Mouse (Mus musculus): Measurements from ENCODE around the gene Sirt1.
A peak's percentile ranks its signal among the peaks of the same experiment; 100 is the strongest.

Sirt1 gene

GRCm38 (mm10) chr10:63336901-63337300 lies 44.6 kb downstream of the Sirt1 start:
- no peak for DNase-seq (ENCODE audit: extremely low spot score)

DNA sequence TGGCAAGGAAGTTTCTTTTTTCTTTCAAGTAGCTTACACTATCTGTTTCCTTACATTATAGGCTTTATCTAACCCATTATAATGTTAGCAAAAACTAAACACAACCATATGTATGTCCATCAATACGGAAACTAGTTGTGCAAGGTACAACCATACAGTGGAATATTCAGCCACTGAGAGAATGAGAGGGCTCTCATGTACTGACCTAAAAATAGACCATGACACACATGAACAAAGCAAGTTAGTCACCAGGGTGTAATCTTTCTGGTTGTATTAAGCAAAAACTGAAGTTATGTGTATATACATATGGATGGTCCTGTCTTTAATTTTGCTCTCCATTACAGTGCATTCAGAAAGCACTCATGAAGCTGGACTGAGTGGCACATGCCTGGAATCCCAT lies 54.4 kb downstream of the Sirt1 start:
- no peak for DNase-seq (ENCODE audit: extremely low spot score)

DNA sequence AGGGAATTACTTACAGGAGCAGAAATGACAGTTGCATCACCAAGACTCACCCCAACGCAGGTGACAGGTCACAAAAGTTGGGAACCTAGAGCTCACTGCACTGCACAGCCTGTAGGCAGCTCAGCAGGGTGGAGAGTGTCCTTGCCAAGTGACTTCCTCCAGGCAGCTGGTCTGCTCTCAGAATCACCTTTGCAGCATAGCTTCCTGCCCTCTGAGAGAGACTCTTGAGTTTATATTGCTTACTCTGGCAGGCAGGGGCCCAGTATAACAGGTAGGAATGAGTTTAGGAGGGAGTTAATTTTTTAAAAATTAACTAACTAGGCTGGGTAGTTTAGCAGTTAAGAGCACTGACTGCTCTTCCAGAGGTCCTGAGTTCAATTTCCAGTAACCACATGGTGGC lies 67.8 kb downstream of the Sirt1 start:
- no peak for DNase-seq (ENCODE audit: extremely low spot score)

DNA sequence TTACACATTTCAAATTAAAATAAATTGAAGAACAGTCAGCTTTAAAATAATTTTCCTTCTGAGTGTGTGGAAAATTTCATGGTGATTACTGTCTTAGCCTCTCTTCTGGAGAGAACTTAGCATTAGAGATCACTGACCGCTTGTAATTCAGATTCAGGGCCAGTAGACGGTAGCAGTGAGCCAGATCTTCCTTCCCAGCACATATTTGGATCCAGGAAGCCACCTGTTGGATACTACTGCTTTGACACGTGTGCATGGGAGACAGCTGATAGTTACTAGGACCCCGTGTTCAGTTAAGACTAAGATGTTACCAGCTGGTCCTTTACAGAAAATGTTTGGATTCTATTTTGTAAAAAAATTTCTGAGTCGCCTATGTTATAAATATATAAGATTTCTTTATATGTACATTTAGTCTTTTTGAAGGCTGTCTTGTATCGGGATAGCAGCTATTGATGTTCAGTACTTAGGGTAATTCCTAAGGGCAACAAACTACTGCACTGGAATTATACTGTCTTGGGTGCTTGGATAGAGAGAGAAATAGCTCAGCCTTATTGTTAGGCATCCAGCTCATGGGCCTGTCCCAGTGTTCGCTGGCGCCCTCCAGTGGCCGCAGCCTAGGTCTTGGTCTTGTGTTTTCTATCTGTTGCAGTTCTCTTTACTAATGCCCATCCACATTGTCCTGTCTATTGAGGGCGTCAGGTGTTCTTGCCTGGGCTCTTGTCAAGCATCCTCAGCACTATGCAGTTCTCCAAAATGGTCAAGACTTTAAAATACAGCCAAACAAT lies 72.7 kb downstream of the Sirt1 start:
- peak; percentile 74 for DNase-seq (ENCODE audit: extremely low spot score)

GRCm38 (mm10) chr10:63302356-63302755 lies 79.1 kb downstream of the Sirt1 start:
- no peak for DNase-seq (ENCODE audit: extremely low spot score)

DNA sequence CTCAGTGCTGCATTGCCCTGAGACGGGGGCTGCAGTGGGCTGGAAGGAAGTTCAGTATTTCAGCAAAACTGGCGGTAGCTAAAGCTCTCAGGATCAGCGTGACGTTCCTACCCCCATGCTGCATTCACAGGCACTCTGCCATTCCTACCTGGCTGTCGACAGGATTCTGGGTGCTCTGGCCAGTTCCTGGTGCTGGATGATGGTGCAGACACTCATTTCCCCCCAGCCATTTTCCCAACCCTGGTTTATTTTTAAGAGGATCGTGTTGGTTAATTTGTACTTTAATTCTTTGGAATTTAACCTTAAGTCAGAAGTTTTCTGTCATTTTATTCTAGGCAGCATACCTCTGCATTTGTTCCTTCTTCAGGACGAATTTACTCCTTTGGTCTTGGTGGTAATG lies 98.7 kb downstream of the Sirt1 start:
- no peak for DNase-seq (ENCODE audit: extremely low spot score)

DNA sequence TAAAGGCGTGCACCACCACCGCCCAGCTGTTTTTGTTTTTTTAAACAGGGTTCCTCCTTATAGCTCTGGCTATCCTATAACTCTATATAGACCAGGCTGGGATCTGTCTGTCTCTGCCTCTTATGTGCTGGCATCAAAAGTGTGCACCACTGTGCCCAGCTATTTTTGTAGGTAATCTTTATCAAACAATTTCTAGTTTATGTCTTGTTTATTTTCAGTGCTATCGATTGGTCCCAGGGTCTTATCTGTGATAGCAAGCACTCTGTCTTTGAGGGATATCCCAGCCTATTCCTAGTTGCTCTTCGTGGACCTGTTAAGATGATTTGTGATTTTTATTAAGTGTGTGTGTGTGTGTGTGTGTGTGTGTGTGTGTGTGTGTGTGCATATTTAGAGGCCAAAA lies 99.1 kb downstream of the Sirt1 start:
- no peak for DNase-seq (ENCODE audit: extremely low spot score)

- no peak for DNase-seq (ENCODE audit: extremely low spot score)
These were observed 101.7 kb downstream of the Sirt1 start for GRCm38 (mm10) chr10:63279851-63280250.

DNA sequence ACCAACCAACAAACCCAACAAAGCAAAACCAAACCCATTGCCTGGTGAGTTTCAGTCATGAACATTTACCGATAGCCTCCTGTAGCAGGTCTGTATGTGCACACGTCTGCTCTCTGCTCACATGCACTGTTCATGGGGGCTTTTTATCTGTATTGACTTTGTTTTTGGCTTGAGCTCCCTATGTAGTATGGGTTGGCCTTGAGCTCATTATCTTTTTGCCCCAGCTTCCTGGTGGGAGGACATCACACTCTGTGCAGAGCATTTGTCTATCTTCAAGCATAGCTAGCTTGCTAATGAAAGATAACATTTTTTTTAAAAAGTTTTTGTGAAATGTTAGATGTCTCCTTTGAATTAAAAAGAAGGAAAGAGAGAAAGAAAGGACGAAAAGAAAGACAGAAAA lies 104.5 kb downstream of the Sirt1 start:
- DNase-seq (ENCODE audit: extremely low spot score) = no peak

DNA sequence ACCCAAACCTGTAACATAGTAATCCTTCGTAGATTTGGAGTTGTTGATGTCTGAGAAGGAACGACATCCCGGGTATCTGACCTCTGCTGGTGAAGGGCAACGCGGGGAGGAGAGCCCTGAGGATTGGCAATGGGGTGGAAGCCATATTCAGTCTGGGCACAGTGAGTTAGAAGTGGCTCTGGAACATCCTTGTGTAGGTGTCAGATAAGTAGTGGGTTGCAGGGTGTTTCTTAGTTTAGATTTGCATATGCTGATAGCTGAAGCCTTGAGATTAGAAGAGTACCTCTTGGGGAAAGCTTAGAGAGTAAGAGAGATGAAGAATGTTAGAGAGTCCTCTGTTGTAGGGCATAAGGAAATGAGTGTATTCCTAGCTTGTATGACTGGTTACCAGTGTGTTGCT lies 108.6 kb downstream of the Sirt1 start:
- DNase-seq (ENCODE audit: extremely low spot score) = no peak

DNA sequence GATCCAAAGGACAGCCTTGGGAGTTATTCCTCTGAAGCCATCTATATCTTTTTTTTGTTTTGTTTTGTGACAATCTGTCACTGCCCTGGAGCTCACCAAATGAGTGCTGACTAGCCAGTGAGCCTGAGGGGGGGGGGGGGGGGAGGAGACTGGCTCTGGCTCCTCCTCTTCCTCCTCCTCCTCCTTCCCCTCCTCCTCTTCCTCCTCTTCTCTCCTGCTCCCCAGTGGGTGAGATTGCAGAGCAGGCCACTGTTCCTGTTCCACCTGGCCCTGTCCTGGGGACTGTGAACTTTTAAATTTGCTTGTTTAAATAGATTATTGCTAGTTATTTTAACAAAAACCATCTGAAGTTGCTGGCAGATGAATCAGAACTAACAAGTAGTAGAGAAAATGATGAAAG lies 109.1 kb downstream of the Sirt1 start:
- DNase-seq (ENCODE audit: extremely low spot score) = no peak
